Mouse (Mus musculus) heart, postnatal 25 days (tissue): ENCODE results near the gene Spata33. TPM values are rescaled to one million over a fixed set of nuclear protein-coding genes. Genes with fewer than 3 reads are reported as not detected.
"Not testable (repeated sequence)": the region's sequence is repeated elsewhere in the genome, so short reads cannot be mapped to it uniquely, and the experiment has no call there.

Source experiments
- DNase-seq: peaks from one replicate; pipeline ENCODE4 v3.0.0; 2022; ENCODE audit warnings: low spot score
- intact Hi-C: fragments of 180-260 bp; cut with DNase I; formaldehyde crosslinking; loops from one replicate; pipeline ENCODE4 v1.15.1; 2025
- total RNA-seq, 2 experiments: library from RNA; stranded (reverse); gene quantifications; 2 replicates each; pipeline ENCODE4 v1.2.3; 2021

The Spata33 gene
- total RNA-seq, 2 experiments from 2014 or later = 30.2 to 30.6 TPM

GRCm38 (mm10) chr8:123257114-123257513 is 44.5 kb downstream of the Spata33 start:
- intact Hi-C loops = no loop called here
- DNase-seq = no peak

- DNase-seq, intact Hi-C loops: not testable (repeated sequence)
Measured at GRCm38 (mm10) chr8:123257593-123257992, 45.0 kb downstream of the Spata33 start.

- no peak for DNase-seq
- intact Hi-C loops = no loop called here
Measured at GRCm38 (mm10) chr8:123267926-123268656, 55.5 kb downstream of the Spata33 start.

- intact Hi-C loops = no loop called here
- DNase-seq = no peak
Measured at GRCm38 (mm10) chr8:123271147-123271546, 58.5 kb downstream of the Spata33 start.

Other genes with a start within 250 kb of the Spata33 start
- 10 to 100 TPM; 63.7 to 73.0 TPM for gene Ankrd11, start 170.6 kb upstream of the Spata33 start, total RNA-seq
- 10 to 100 TPM; 77.4 to 78.7 TPM for gene Spg7, start 149.9 kb upstream of the Spata33 start, total RNA-seq
- gene Rpl13, start 110.5 kb upstream of the Spata33 start, total RNA-seq = 100 to 1,000 TPM; 426 to 434 TPM
- gene Cpne7, start 95.5 kb upstream of the Spata33 start, total RNA-seq = under 1 TPM; 0.36 to 0.39 TPM
- 1 to 10 TPM in 1 of 2 experiments, under 1 TPM in 1; 0.56 to 1.1 TPM for gene Sult5a1, start 54.5 kb upstream of the Spata33 start, total RNA-seq
- 10 to 100 TPM; 29.6 to 30.7 TPM for gene Dpep1, start 26.6 kb upstream of the Spata33 start, total RNA-seq
- 10 to 100 TPM; 57.1 to 68.6 TPM for gene Chmp1a, start 69 bp upstream of the Spata33 start, total RNA-seq
- 10 to 100 TPM; 22.7 to 24.3 TPM for gene Cdk10, start 12.0 kb downstream of the Spata33 start, total RNA-seq
- 1 to 10 TPM; 5.9 to 6.8 TPM for gene Spata2l, start 23.4 kb downstream of the Spata33 start, total RNA-seq
- 10 to 100 TPM; 11.9 to 12.1 TPM for gene Zfp276, start 41.4 kb downstream of the Spata33 start, total RNA-seq
- 10 to 100 TPM; 29.9 to 31.2 TPM for gene Vps9d1, start 41.5 kb downstream of the Spata33 start, total RNA-seq
- gene Fanca, start 105.7 kb downstream of the Spata33 start, total RNA-seq = 1 to 10 TPM; 1.7 to 3.0 TPM
- gene Spire2, start 119.9 kb downstream of the Spata33 start, total RNA-seq = under 1 TPM; 0.10 to 0.20 TPM
- 100 to 1,000 TPM; 113 to 157 TPM for gene Tcf25, start 160.9 kb downstream of the Spata33 start, total RNA-seq
- gene Mc1r, start 194.3 kb downstream of the Spata33 start, total RNA-seq = not detected
- gene Tubb3, start 198.6 kb downstream of the Spata33 start, total RNA-seq = under 1 TPM; 0.25 to 0.34 TPM
- gene Def8, start 210.7 kb downstream of the Spata33 start, total RNA-seq = 10 to 100 TPM; 56.9 to 59.6 TPM